In genomic region chr6:135228465-135228941, GRCm38 (mm10) we compare ENCODE assay signal across 10 mouse cellular contexts. TPM values are rescaled to one million over a fixed set of nuclear protein-coding genes. Genes with fewer than 3 reads are reported as not detected.
DNase-seq lines count a peak whose midpoint lies in the region; ATAC-seq lines count a peak whose summit lies in the region.
"Had no signal": no experiment of that assay in that cellular context is flagged by ENCODE, and none has a peak within 500 bp of the region (broad histone marks: within the 10 kb centered on the region; RNA-seq: fewer than 3 reads in every experiment).

No protein-coding gene starts in this region.

- H3K9ac ChIP-seq in embryonic facial prominence, embryonic 15.5 days, result no peak overlapping the region
- no peak overlapping the region for H3K9ac ChIP-seq in neural tube, embryonic 13.5 days
- H3K9ac ChIP-seq: embryonic facial prominence, embryonic 13.5 days had no signal

- 41% methylated on average over 10 of the region's 10 CpGs for WGBS in embryonic facial prominence, embryonic 15.5 days
- 47% methylated on average over 10 of the region's 10 CpGs for WGBS in neural tube, embryonic 13.5 days

- no peaks in the 10 kb centered on the region for H3K9me3 ChIP-seq in embryonic facial prominence, embryonic 15.5 days (replicated peaks)
- H3K9me3 ChIP-seq in neural tube, embryonic 13.5 days, result no peaks in the 10 kb centered on the region
- H3K9me3 ChIP-seq: embryonic facial prominence, embryonic 13.5 days had no signal

- no peaks in the 10 kb centered on the region for H3K27me3 ChIP-seq in embryonic facial prominence, embryonic 15.5 days
- no peaks in the 10 kb centered on the region for H3K27me3 ChIP-seq in neural tube, embryonic 13.5 days
- H3K27me3 ChIP-seq: embryonic facial prominence, embryonic 13.5 days had no signal

- no peak for ATAC-seq in CD4-positive, CD25-positive, alpha-beta regulatory T cell, adult 4 months
- ATAC-seq in embryonic facial prominence, embryonic 15.5 days (ENCODE audit: insufficient number of reproducible peaks, low FRiP score, low TSS enrichment, low read depth), result no peak
- peak; percentile 64; the same call in 1 of the 2 replicates for ATAC-seq in neural tube, embryonic 13.5 days (ENCODE audit: low read depth)

- peaks cover 43% of the 10 kb centered on the region for H3K36me3 ChIP-seq in embryonic facial prominence, embryonic 15.5 days
- H3K36me3 ChIP-seq in neural tube, embryonic 13.5 days, result peaks cover 68% of the 10 kb centered on the region

- 0 out of 2 replicates have a peak overlapping the region, but pooled peaks have one; percentile 17 for H3K27ac ChIP-seq in embryonic facial prominence, embryonic 15.5 days (replicated peaks)
- H3K27ac ChIP-seq in neural tube, embryonic 13.5 days (replicated peaks), result no peak overlapping the region
- H3K27ac ChIP-seq: embryonic facial prominence, embryonic 13.5 days had no signal

- H3K4me1 ChIP-seq in embryonic facial prominence, embryonic 15.5 days, result 0 out of 2 replicates have a peak, but pooled peaks cover 6% of the 10 kb centered on the region
- H3K4me1 ChIP-seq in neural tube, embryonic 13.5 days (replicated peaks), result peaks cover 12% of the 10 kb centered on the region

- no peak overlapping the region for H3K4me2 ChIP-seq in embryonic facial prominence, embryonic 15.5 days (replicated peaks)
- H3K4me2 ChIP-seq in neural tube, embryonic 13.5 days, result no peak overlapping the region
- H3K4me2 ChIP-seq: embryonic facial prominence, embryonic 13.5 days had no signal

- intact Hi-C loops in left cerebral cortex, postnatal 4 days (cut with DNase I), result no loop called here

- no peak overlapping the region for H3K4me3 ChIP-seq in embryonic facial prominence, embryonic 15.5 days (replicated peaks)
- no peak overlapping the region for H3K4me3 ChIP-seq in neural tube, embryonic 13.5 days
- H3K4me3 ChIP-seq: embryonic facial prominence, embryonic 13.5 days had no signal

- peak; percentile 8 for DNase-seq in CD4-positive, CD25-positive, alpha-beta regulatory T cell, adult 2 months (ENCODE audit: low read depth, low spot score)
- DNase-seq in layer of hippocampus, adult 9-11 months, result peak; percentile 60
- no peak for DNase-seq in layer of hippocampus, postnatal 14 days (ENCODE audit: low spot score in 2 of 2)
- DNase-seq in ovary, postnatal 36 days (ENCODE audit: low spot score), result no peak
- no peak for DNase-seq in left cerebral cortex, postnatal 4 days
- DNase-seq: heart, postnatal 14 days had no signal

RNA-seq across cellular contexts. Expression of gene Gsg1, which starts 25.6 kb away (rescaled TPM):
- not detected for polyA plus RNA-seq in CD4-positive, CD25-positive, alpha-beta regulatory T cell, adult 4 months (2017; shearing (Covaris generic))
- under 1 TPM in 1 of 2 experiments, not detected in 1; 0.48 TPM for total RNA-seq in layer of hippocampus, postnatal 14 days (2021)
- 2.1 and 2.6 TPM in 2 replicates for polyA plus RNA-seq in embryonic facial prominence, embryonic 15.5 days (2015; fragmentation: Nextera tagmentation; extraction: Ambion mirVana)
- 0.33 and 0.61 TPM in 2 replicates for polyA plus RNA-seq in neural tube, embryonic 13.5 days (2015; fragmentation: Nextera tagmentation; extraction: Ambion mirVana)
- not detected for total RNA-seq in left cerebral cortex, postnatal 4 days (2021)

RNA-seq across cellular contexts. Expression of gene Hebp1, which starts 30.7 kb away (rescaled TPM):
- polyA plus RNA-seq in CD4-positive, CD25-positive, alpha-beta regulatory T cell, adult 4 months (2017; shearing (Covaris generic)), result 1 to 10 TPM in 1 of 2 experiments, not detected in 1; 1.0 TPM
- total RNA-seq in layer of hippocampus, postnatal 14 days (2021), result 10 to 100 TPM; 54.1 to 62.0 TPM
- 10.7 and 11.4 TPM in 2 replicates for polyA plus RNA-seq in embryonic facial prominence, embryonic 15.5 days (2015; fragmentation: Nextera tagmentation; extraction: Ambion mirVana)
- polyA plus RNA-seq in neural tube, embryonic 13.5 days (2015; fragmentation: Nextera tagmentation; extraction: Ambion mirVana), result 5.2 and 6.3 TPM in 2 replicates
- 10 to 100 TPM; 14.6 to 19.7 TPM for total RNA-seq in left cerebral cortex, postnatal 4 days (2021)

RNA-seq across cellular contexts. Expression of gene Fam234b, which starts 30.7 kb away (rescaled TPM):
- polyA plus RNA-seq in CD4-positive, CD25-positive, alpha-beta regulatory T cell, adult 4 months (2017; shearing (Covaris generic)), result 10 to 100 TPM; 18.0 to 23.1 TPM
- total RNA-seq in layer of hippocampus, postnatal 14 days (2021), result 100 to 1,000 TPM; 122 to 133 TPM
- 24.8 and 25.1 TPM in 2 replicates for polyA plus RNA-seq in embryonic facial prominence, embryonic 15.5 days (2015; fragmentation: Nextera tagmentation; extraction: Ambion mirVana)
- polyA plus RNA-seq in neural tube, embryonic 13.5 days (2015; fragmentation: Nextera tagmentation; extraction: Ambion mirVana), result 82.9 and 92.2 TPM in 2 replicates
- total RNA-seq in left cerebral cortex, postnatal 4 days (2021), result 10 to 100 TPM; 86.1 to 92.1 TPM

Comparison
In these comparisons a context has a peak if more than half of its experiments do, and no peak if none do; other contexts are left out.
1. DNase-seq: peak in CD4-positive, CD25-positive, alpha-beta regulatory T cell, adult 2 months (single experiment) and layer of hippocampus, adult 9-11 months (single experiment); none in layer of hippocampus, postnatal 14 days (0 of 2), ovary, postnatal 36 days (single experiment) and left cerebral cortex, postnatal 4 days (single experiment).